Mouse (Mus musculus): ENCODE measurements around the gene Angel1.

- TF ChIP-seq HCFC1 (IDR thresholded peaks at IDR 0.05; ENCODE audit: borderline replicate concordance, insufficient read depth, low read length) (no peak), ZNF384 (IDR thresholded peaks at IDR 0.05; ENCODE audit: low read depth, low read length) (no peak)
These were observed 26.0 kb downstream of the Angel1 start for GRCm38 (mm10) chr12:86699965-86700926.
